Mouse (Mus musculus) urinary bladder, postnatal 25 days (tissue): Measurements from ENCODE around the gene Tph2.
A peak's percentile ranks its signal among the peaks of the same experiment; 100 is the strongest.

Experiments
- DNase-seq: peaks from one replicate; pipeline ENCODE4 v3.0.0; 2022; ENCODE audit warnings: low spot score

The Tph2 gene

DNA sequence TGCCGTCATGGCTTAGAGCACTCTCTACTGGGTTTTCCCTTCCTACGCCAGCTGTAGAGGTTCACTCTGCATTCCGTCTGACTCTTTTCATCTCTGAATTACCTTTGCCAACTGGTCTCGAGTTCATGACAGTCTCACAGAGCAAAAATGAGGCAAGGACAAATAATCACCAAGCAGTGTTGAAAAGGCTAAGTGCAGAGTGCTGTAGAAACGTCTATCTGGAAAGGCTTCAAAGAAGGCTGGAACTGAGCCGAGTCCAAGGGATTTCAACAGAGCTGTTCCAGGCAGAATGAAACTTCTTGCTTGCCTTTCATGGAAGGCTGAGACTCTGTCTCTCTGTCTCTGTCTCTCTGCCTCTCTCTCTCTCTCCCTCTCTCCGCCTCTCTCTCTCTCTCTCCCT is 47.8 kb downstream of the Tph2 start:
- DNase-seq, result no peak

DNA sequence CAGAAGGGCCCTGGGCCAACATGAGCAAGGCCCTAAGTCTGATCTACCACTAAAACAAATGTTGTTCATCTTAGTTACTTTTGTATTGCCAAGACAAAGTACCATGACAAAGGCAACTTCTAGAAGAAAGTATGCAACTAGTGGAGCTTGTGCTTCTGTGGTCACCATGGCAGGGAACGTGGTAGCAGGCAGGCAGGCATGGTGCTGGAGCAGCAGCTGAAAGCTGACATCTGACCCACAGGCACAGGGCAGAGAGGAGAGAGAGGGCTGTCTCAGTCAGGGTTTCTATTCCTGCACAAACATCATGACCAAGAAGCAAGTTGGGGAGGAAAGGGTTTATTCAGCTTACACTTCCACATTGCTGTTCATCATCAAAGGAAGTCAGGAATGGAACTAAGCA is 56.9 kb downstream of the Tph2 start:
- DNase-seq, result no peak

DNA sequence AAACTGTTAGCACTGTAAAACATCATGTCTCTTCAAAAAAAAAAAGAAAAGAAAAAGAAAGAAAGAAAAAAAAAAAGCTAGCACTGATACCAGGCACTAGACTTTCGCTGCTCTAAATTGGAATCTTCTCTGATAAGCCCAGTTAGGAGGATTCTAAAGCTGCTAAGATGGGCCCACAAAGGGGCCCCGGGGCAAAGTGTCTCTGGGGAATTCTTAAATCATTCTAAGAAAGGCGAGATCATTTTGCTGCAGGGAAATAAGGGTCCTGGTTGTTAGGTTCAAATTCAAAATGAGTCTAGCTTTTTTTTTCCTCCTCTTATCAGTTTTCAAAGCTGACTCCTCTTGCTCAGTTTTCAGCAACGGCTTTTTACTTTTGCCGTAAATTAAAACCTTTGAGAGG is 59.3 kb downstream of the Tph2 start:
- DNase-seq, result no peak

GRCm38 (mm10) chr10:115125027-115125426 is 59.8 kb downstream of the Tph2 start:
- no peak for DNase-seq

GRCm38 (mm10) chr10:115107666-115108540 is 76.9 kb downstream of the Tph2 start:
- no peak for DNase-seq

DNA sequence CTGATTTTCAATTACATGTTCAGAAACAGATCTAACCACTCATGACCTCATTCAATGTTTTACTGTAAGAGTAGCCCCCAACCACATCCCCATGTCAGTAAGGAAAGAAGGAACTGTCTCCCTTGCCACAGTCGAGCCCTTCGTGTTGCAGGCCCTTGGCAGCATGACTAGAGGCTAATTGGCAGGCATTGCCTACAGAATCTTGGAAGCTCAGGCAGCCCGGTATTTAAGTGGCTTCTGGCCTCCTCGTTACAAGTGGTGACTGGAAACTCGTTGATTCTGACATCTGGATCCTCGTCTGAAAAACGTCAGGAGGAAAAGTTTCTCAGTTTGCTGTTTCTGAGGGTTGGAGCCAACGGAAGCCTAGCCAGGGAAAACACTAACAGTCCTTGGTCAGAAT is 80.6 kb downstream of the Tph2 start:
- no peak for DNase-seq

GRCm38 (mm10) chr10:115099890-115100580 is 84.8 kb downstream of the Tph2 start:
- no peak for DNase-seq

DNA sequence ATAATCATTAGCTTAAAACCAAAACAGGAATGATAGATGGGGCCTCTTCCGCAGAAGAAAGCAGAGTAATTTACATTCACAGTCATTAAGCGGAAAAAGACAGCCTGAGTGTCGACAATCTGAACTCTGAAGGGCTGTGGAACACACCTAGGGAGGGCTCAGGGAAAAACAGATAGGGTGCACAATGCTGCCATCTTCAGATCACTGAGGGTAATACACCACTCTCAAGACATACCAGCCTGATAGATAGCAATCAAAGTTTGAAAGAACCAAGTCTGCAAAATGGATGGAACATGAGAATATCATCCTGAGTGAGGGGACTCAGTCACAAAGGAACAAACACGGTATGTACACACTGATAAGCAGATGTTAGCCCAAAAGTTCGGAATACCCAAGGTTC is 87.7 kb downstream of the Tph2 start:
- DNase-seq, result peak; percentile 18

DNA sequence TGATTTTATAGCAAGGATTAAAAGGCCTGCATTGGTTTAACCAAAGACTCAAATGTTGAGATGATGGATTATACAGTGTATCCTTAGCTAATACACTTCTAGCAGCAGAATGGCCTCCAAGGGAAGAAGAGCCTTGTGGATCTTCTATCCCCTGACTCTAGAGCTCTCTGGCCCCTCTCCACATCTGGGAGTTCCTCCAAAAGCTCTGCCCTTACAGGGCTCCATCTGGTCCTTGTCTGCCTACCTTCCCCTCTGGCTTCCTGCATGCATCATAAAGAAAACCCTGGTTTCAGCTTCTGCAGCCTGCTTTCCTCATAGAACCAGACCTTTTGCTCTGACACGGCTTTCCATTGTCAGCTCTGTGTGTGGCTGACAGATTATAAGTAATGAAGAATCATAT is 88.6 kb downstream of the Tph2 start:
- no peak for DNase-seq

GRCm38 (mm10) chr10:115078232-115078631 is 106.6 kb downstream of the Tph2 start:
- no peak for DNase-seq

DNA sequence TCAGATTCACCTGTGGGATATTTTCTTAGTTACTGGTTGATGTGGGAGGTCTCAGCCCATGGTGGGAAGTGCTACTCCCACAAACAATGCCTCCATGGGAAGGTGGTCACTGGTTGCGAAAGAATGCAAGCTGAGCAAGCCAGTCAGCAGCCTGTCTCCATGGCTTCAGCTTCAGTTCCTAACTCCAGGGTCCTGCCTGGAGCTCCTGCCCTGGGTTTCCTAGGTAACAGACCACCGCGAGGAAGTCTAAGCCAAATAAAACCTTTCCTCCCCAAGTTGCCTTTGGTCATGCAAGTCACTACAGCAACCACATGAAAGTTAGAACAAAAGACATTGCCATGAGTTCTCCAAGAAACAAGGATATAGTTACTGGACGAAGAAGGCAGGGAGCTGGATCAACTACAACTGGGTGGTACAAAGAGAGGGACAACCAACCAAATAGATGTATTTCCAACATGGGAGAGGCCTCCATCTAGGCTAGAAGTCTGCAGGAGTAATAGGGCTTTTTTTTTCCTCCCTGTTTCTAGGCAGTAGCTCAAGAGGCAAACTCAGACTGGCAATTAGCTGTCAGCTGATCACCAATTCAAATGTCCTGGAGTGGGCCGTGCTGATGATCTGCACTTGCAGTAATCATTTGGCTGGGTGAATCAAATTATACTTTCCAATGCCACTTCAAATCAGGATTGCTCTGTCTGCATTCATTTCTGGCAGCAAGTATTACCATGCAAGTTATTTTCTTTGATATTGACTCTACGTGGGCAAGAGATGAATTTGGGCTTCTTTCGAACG is 115.5 kb downstream of the Tph2 start:
- DNase-seq, result no peak

- DNase-seq, result no peak
Measured at GRCm38 (mm10) chr10:115063936-115064335, 120.9 kb downstream of the Tph2 start.

GRCm38 (mm10) chr10:115061498-115061897 is 123.3 kb downstream of the Tph2 start:
- DNase-seq, result no peak

GRCm38 (mm10) chr10:115060759-115061158 is 124.1 kb downstream of the Tph2 start:
- no peak for DNase-seq

GRCm38 (mm10) chr10:115051602-115052001 is 133.2 kb downstream of the Tph2 start:
- DNase-seq, result no peak

DNA sequence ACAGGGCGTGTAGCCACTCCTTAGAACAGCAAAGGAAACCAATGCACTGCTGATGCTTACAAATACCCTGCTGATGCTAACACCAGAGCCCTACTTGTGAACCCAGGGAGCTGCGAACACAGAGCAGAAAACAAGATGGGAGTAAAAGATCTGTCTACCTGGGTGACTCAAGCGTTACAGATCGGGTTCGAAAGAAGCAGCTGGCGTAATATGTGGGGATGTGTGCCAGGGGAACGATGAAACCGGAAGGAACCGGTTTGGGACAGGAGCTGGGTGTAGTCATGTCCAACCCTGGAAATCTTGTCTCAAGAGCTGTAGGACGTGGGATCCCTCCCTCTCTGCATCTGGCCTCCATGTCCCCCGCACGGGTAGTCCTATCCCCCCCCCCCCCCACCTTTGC is 134.1 kb downstream of the Tph2 start:
- no peak for DNase-seq

- no peak for DNase-seq
Measured at GRCm38 (mm10) chr10:115050178-115050577, 134.6 kb downstream of the Tph2 start.

- DNase-seq, result no peak
Measured at GRCm38 (mm10) chr10:115048565-115048964, 136.3 kb downstream of the Tph2 start.

DNA sequence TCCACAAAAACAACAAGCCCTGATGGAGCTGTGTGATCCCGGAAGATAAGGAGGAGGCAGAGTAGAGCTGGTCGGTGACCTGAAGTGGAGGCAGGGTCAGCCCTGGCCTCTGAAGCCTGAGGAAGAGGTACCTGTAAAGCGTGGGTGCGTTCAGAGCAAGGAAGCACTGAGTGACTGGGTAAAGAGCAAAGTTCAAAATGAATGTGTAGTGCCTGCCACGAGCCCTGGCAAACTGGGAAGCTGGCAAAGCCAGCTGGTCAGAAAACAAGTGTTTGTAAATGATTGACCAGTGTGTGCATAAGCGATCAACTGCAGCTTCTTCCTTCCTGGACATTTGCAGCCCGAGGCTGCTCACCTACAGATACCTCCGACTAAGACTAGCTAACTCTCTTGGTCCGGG is 149.1 kb downstream of the Tph2 start:
- DNase-seq, result no peak
